Mouse (Mus musculus): Measurements from ENCODE around the gene Mrps18a. TPM values are rescaled to one million over a fixed set of nuclear protein-coding genes. Genes with fewer than 3 reads are reported as not detected.

The Mrps18a gene
- polyA plus RNA-seq, 1 experiment from 2014 or later, result 137 TPM

GRCm38 (mm10) chr17:46168768-46169167, 58.0 kb downstream of the Mrps18a start:
- Histone ChIP-seq H3K4me2 (no peak overlapping the region), H3K27ac (no peak overlapping the region), H3K4me1 (no peaks in the 10 kb centered on the region), H3K27me3 (no peaks in the 10 kb centered on the region), H3K36me3 (ENCODE audit: poor library complexity, severe bottlenecking) (peaks cover 94% of the 10 kb centered on the region), H3K4me3 (no peak overlapping the region), H3K9me3 (replicated peaks) (no peaks in the 10 kb centered on the region), H3K9ac (0 out of 2 replicates have a peak overlapping the region, but pooled peaks have one; percentile 16)
- 93% methylated on average over 5 of the region's 5 CpGs for WGBS
- ATAC-seq, result no peak

GRCm38 (mm10) chr17:46170538-46170937, 59.8 kb downstream of the Mrps18a start:
- H3K27me3 ChIP-seq, result no peaks in the 10 kb centered on the region
- H3K9ac ChIP-seq, result no peak overlapping the region
- no peak overlapping the region for H3K4me2 ChIP-seq
- no peak overlapping the region for H3K4me3 ChIP-seq
- no peaks in the 10 kb centered on the region for H3K4me1 ChIP-seq
- H3K27ac ChIP-seq, result no peak overlapping the region
- 72% methylated on average over 3 of the region's 3 CpGs for WGBS
- peaks cover 87% of the 10 kb centered on the region for H3K36me3 ChIP-seq (ENCODE audit: poor library complexity, severe bottlenecking)
- ATAC-seq, result 0 out of 2 replicates have a peak, but pooled peaks have one; percentile 45
- H3K9me3 ChIP-seq (replicated peaks), result no peaks in the 10 kb centered on the region

Other genes with a start within 250 kb of the Mrps18a start
- gene Vegfa, start 78.6 kb upstream of the Mrps18a start, polyA plus RNA-seq (2015; fragmentation: Nextera tagmentation; extraction: Ambion mirVana), result 2.7 and 3.7 TPM in 2 replicates
- 22.1 and 26.1 TPM in 2 replicates for gene Rsph9, start 33.2 kb downstream of the Mrps18a start, polyA plus RNA-seq (2015; fragmentation: Nextera tagmentation; extraction: Ambion mirVana)
- gene Mad2l1bp, start 42.6 kb downstream of the Mrps18a start, polyA plus RNA-seq (2015; fragmentation: Nextera tagmentation; extraction: Ambion mirVana), result 30.9 and 31.9 TPM in 2 replicates
- 38.3 and 43.1 TPM in 2 replicates for gene Gtpbp2, start 50.0 kb downstream of the Mrps18a start, polyA plus RNA-seq (2015; fragmentation: Nextera tagmentation; extraction: Ambion mirVana)
- gene Polh, start 91.7 kb downstream of the Mrps18a start, polyA plus RNA-seq (2015; fragmentation: Nextera tagmentation; extraction: Ambion mirVana), result 10.9 and 11.2 TPM in 2 replicates
- gene Xpo5, start 91.8 kb downstream of the Mrps18a start, polyA plus RNA-seq (2015; fragmentation: Nextera tagmentation; extraction: Ambion mirVana), result 45.0 and 51.3 TPM in 2 replicates
- 96.1 and 110 TPM in 2 replicates for gene Polr1c, start 137.1 kb downstream of the Mrps18a start, polyA plus RNA-seq (2015; fragmentation: Nextera tagmentation; extraction: Ambion mirVana)
- gene Yipf3, start 137.1 kb downstream of the Mrps18a start, polyA plus RNA-seq (2015; fragmentation: Nextera tagmentation; extraction: Ambion mirVana), result 80.3 and 84.0 TPM in 2 replicates
- 4.9 and 5.8 TPM in 2 replicates for gene Lrrc73, start 142.5 kb downstream of the Mrps18a start, polyA plus RNA-seq (2015; fragmentation: Nextera tagmentation; extraction: Ambion mirVana)
- 36.9 and 38.9 TPM in 2 replicates for gene Tjap1, start 172.0 kb downstream of the Mrps18a start, polyA plus RNA-seq (2015; fragmentation: Nextera tagmentation; extraction: Ambion mirVana)
- gene Dlk2, start 186.4 kb downstream of the Mrps18a start, polyA plus RNA-seq (2015; fragmentation: Nextera tagmentation; extraction: Ambion mirVana), result 2.6 and 2.9 TPM in 2 replicates
- 6.3 and 6.4 TPM in 2 replicates for gene Abcc10, start 217.4 kb downstream of the Mrps18a start, polyA plus RNA-seq (2015; fragmentation: Nextera tagmentation; extraction: Ambion mirVana)